Mouse (Mus musculus): ENCODE data around the gene Wdr18. TPM values are rescaled to one million over a fixed set of nuclear protein-coding genes. Genes with fewer than 3 reads are reported as not detected.

The Wdr18 gene
- polyA plus RNA-seq, 1 experiment from 2014 or later = 44.0 TPM

GRCm38 (mm10) chr10:79984195-79984816 is 24.4 kb downstream of the Wdr18 start, which contains the start of gene Tmem259:
Gene Tmem259 (minus strand): TSS chr10:79984330.
- H3K27me3 ChIP-seq (replicated peaks; ENCODE audit: control insufficient read depth, insufficient read depth, low read length) = no peaks in the 10 kb centered on the region
- H3K4me3 ChIP-seq (ENCODE audit: low read depth, low read length) = peak within 1 kb of the TSS; percentile 70
- peak; percentile 83 for ATAC-seq
- peaks cover 3% of the 10 kb centered on the region; the same call in 1 of the 2 replicates for H3K36me3 ChIP-seq (ENCODE audit: control insufficient read depth, insufficient read depth)
- H3K27ac ChIP-seq (ENCODE audit: low read depth, low read length) = peak within 1 kb of the TSS; percentile 96
- under 1% methylated on average over 47 of the region's 49 CpGs for WGBS
- no peaks in the 10 kb centered on the region for H3K9me3 ChIP-seq (ENCODE audit: control insufficient read depth)
- H3K4me1 ChIP-seq (replicated peaks; ENCODE audit: control insufficient read depth, insufficient read depth, low read length) = 0 out of 2 replicates have a peak, but pooled peaks cover 5% of the 10 kb centered on the region
- peak; percentile 86 for TF ChIP-seq CTCF (IDR thresholded peaks at IDR 0.05; ENCODE audit: low read depth)
- peak within 1 kb of the TSS; percentile 88 for H3K4me2 ChIP-seq (replicated peaks; ENCODE audit: low read depth)
- peak within 1 kb of the TSS; percentile 91 for H3K9ac ChIP-seq (ENCODE audit: low read depth, low read length)

- H3K27ac ChIP-seq (ENCODE audit: low read depth, low read length) = peak overlapping the region; percentile 96
- peak overlapping the region; percentile 70 for H3K4me3 ChIP-seq (ENCODE audit: low read depth, low read length)
- TF ChIP-seq CTCF (IDR thresholded peaks at IDR 0.05; ENCODE audit: low read depth) = no peak
- peak overlapping the region; percentile 88 for H3K4me2 ChIP-seq (replicated peaks; ENCODE audit: low read depth)
- H3K27me3 ChIP-seq (replicated peaks; ENCODE audit: control insufficient read depth, insufficient read depth, low read length) = no peaks in the 10 kb centered on the region
- ATAC-seq = peak; percentile 91
- WGBS = under 1% methylated on average over 22 of the region's 22 CpGs
- peak overlapping the region; percentile 91 for H3K9ac ChIP-seq (ENCODE audit: low read depth, low read length)
- no peaks in the 10 kb centered on the region for H3K9me3 ChIP-seq (ENCODE audit: control insufficient read depth)
- no peaks in the 10 kb centered on the region for H3K36me3 ChIP-seq (ENCODE audit: control insufficient read depth, insufficient read depth)
- 0 out of 2 replicates have a peak, but pooled peaks cover 5% of the 10 kb centered on the region for H3K4me1 ChIP-seq (replicated peaks; ENCODE audit: control insufficient read depth, insufficient read depth, low read length)
Measured at GRCm38 (mm10) chr10:79984871-79985270, 24.9 kb downstream of the Wdr18 start.

- Histone ChIP-seq H3K4me1 (replicated peaks; ENCODE audit: control insufficient read depth, insufficient read depth, low read length) (0 out of 2 replicates have a peak, but pooled peaks cover 5% of the 10 kb centered on the region), H3K4me2 (replicated peaks; ENCODE audit: low read depth) (peak overlapping the region; percentile 88)
Measured at GRCm38 (mm10) chr10:79985334-79986231, 25.6 kb downstream of the Wdr18 start.

GRCm38 (mm10) chr10:79986232-79986878 is 26.4 kb downstream of the Wdr18 start:
- H3K4me1 ChIP-seq (replicated peaks; ENCODE audit: control insufficient read depth, insufficient read depth, low read length) = 0 out of 2 replicates have a peak, but pooled peaks cover 5% of the 10 kb centered on the region

More at GRCm38 (mm10) chr10:79985334-79986231, 25.6 kb downstream of the Wdr18 start:
- no peaks in the 10 kb centered on the region for H3K27me3 ChIP-seq (replicated peaks; ENCODE audit: control insufficient read depth, insufficient read depth, low read length)
- 2% methylated on average over 35 of the region's 35 CpGs for WGBS
- H3K4me3 ChIP-seq (ENCODE audit: low read depth, low read length) = peak overlapping the region; percentile 70
- peak overlapping the region; percentile 67 for H3K9ac ChIP-seq (ENCODE audit: low read depth, low read length)
- ATAC-seq = no peak
- H3K27ac ChIP-seq (ENCODE audit: low read depth, low read length) = peak overlapping the region; percentile 96
- TF ChIP-seq CTCF (IDR thresholded peaks at IDR 0.05; ENCODE audit: low read depth) = no peak
- H3K36me3 ChIP-seq (ENCODE audit: control insufficient read depth, insufficient read depth) = no peaks in the 10 kb centered on the region
- no peaks in the 10 kb centered on the region for H3K9me3 ChIP-seq (ENCODE audit: control insufficient read depth)

GRCm38 (mm10) chr10:79986963-79987362 is 27.0 kb downstream of the Wdr18 start:
- 0 out of 2 replicates have a peak, but pooled peaks cover 5% of the 10 kb centered on the region for H3K4me1 ChIP-seq (replicated peaks; ENCODE audit: control insufficient read depth, insufficient read depth, low read length)
- H3K27ac ChIP-seq (ENCODE audit: low read depth, low read length) = peak overlapping the region; percentile 96
- H3K4me2 ChIP-seq (replicated peaks; ENCODE audit: low read depth) = peak overlapping the region; percentile 88
- TF ChIP-seq CTCF (IDR thresholded peaks at IDR 0.05; ENCODE audit: low read depth) = peak; percentile 95
- H3K27me3 ChIP-seq (replicated peaks; ENCODE audit: control insufficient read depth, insufficient read depth, low read length) = no peaks in the 10 kb centered on the region
- no peak overlapping the region for H3K9ac ChIP-seq (ENCODE audit: low read depth, low read length)
- ATAC-seq = no peak
- WGBS = 2% methylated on average over 11 of the region's 11 CpGs
- no peaks in the 10 kb centered on the region for H3K9me3 ChIP-seq (ENCODE audit: control insufficient read depth)
- H3K4me3 ChIP-seq (ENCODE audit: low read depth, low read length) = no peak overlapping the region
- H3K36me3 ChIP-seq (ENCODE audit: control insufficient read depth, insufficient read depth) = peaks cover 4% of the 10 kb centered on the region

More at GRCm38 (mm10) chr10:79986232-79986878, 26.4 kb downstream of the Wdr18 start:
- TF ChIP-seq CTCF (IDR thresholded peaks at IDR 0.05; ENCODE audit: low read depth) = no peak
- Histone ChIP-seq H3K36me3 (ENCODE audit: control insufficient read depth, insufficient read depth) (no peaks in the 10 kb centered on the region), H3K4me2 (replicated peaks; ENCODE audit: low read depth) (peak overlapping the region; percentile 88), H3K27me3 (replicated peaks; ENCODE audit: control insufficient read depth, insufficient read depth, low read length) (no peaks in the 10 kb centered on the region), H3K4me3 (ENCODE audit: low read depth, low read length) (peak overlapping the region; percentile 70; the same call in 1 of the 2 replicates), H3K9me3 (ENCODE audit: control insufficient read depth) (no peaks in the 10 kb centered on the region), H3K9ac (ENCODE audit: low read depth, low read length) (peak overlapping the region; percentile 67), H3K27ac (ENCODE audit: low read depth, low read length) (peak overlapping the region; percentile 96)
- 10% methylated on average over 6 of the region's 6 CpGs for WGBS
- no peak for ATAC-seq

All from intestine, postnatal 0 days (tissue).